Mouse (Mus musculus) embryonic facial prominence, embryonic 10.5 days (tissue): ENCODE results near the gene Icos. TPM values are rescaled to one million over a fixed set of nuclear protein-coding genes. Genes with fewer than 3 reads are reported as not detected.

Source experiments
- DNase-seq: peaks from one replicate; pipeline ENCODE4 v3.0.0-alpha.2; 2017; ENCODE audit warnings: low spot score
- H3K27ac ChIP-seq: fragments of 300-500 bp; sonication (generic); replicated peaks from 2 replicates; pipeline ENCODE4 v1.5.1; 2016; ENCODE audit warnings: mild to moderate bottlenecking
- H3K27me3 ChIP-seq: fragments of 300-500 bp; sonication (generic); replicated peaks from 2 replicates; pipeline ENCODE4 v1.6.1; 2016; ENCODE audit warnings: low read depth, mild to moderate bottlenecking; ENCODE audit not compliant: poor library complexity, severe bottlenecking
- H3K36me3 ChIP-seq: fragments of 300-500 bp; sonication (generic); replicated peaks from 2 replicates; pipeline ENCODE4 v1.6.1; 2016; ENCODE audit warnings: mild to moderate bottlenecking, moderate library complexity
- H3K4me1 ChIP-seq: fragments of 300-500 bp; sonication (generic); 2 replicates; pipeline ENCODE4 v1.6.1; 2016
- H3K4me3 ChIP-seq: fragments of 300-500 bp; sonication (generic); 2 replicates; pipeline ENCODE4 v1.5.1; 2016; ENCODE audit warnings: mild to moderate bottlenecking, moderate library complexity
- H3K9me3 ChIP-seq: fragments of 300-500 bp; sonication (generic); 2 replicates; pipeline ENCODE4 v1.6.1; 2016; ENCODE audit warnings: mild to moderate bottlenecking
- WGBS: fragments of 180-500 bp; shearing (Covaris S2); methylation state at CpG from one replicate; pipeline ENCODE4 v1.1.7; 2016; 5-methylcytosine and 5-hydroxymethylcytosine counted together
- polyA plus RNA-seq: library from polyadenylated mRNA; unstranded; fragments of >200 nt; fragmentation: Nextera tagmentation; extraction: Ambion mirVana; gene quantifications from 2 replicates; pipeline ENCODE4 v1.2.1, GENCODE M21; 2016

Gene Icos
- polyA plus RNA-seq, 1 experiment from 2014 or later, result not detected

DNA sequence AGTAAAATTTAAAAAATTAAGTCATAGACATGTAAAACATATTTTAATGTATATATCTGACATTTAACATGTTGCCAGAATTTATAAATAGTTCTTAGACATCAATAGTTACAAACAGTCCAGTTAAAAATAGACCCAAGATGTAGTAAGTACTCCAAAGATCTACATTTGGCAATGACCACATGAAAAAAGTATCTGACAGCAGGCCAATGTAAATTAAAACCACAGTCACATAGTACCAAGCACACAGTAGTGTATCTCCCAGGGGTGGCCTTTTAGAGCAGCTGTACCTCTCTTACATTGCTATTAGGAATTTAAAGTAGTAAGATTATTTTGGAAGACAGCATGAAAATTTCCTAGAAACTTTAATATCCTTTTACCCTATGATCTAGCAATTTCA is 29.8 kb downstream of the Icos start:
- Histone ChIP-seq H3K4me3 (no peak overlapping the region), H3K9me3 (no peaks in the 10 kb centered on the region), H3K4me1 (no peaks in the 10 kb centered on the region), H3K27ac (no peak overlapping the region), H3K27me3 (no peaks in the 10 kb centered on the region), H3K36me3 (no peaks in the 10 kb centered on the region)
- DNase-seq, result no peak

- Histone ChIP-seq H3K27ac (no peak overlapping the region), H3K4me1 (no peaks in the 10 kb centered on the region), H3K4me3 (no peak overlapping the region), H3K27me3 (no peaks in the 10 kb centered on the region), H3K36me3 (no peaks in the 10 kb centered on the region), H3K9me3 (no peaks in the 10 kb centered on the region)
- WGBS, result 67% methylated on average over 1 of the region's 1 CpGs
- DNase-seq, result peak; percentile 11
These were observed 38.9 kb downstream of the Icos start for GRCm38 (mm10) chr1:61016578-61017118.

- H3K27ac ChIP-seq, result no peak overlapping the region
- no peaks in the 10 kb centered on the region for H3K4me1 ChIP-seq
- H3K36me3 ChIP-seq, result no peaks in the 10 kb centered on the region
- H3K4me3 ChIP-seq, result no peak overlapping the region
- no peaks in the 10 kb centered on the region for H3K9me3 ChIP-seq
- DNase-seq, result no peak
- WGBS, result 87% methylated on average over 5 of the region's 5 CpGs
- no peaks in the 10 kb centered on the region for H3K27me3 ChIP-seq
These were observed 49.0 kb downstream of the Icos start for GRCm38 (mm10) chr1:61026712-61027111.

- WGBS, result 91% methylated on average over 3 of the region's 3 CpGs
- DNase-seq, result no peak
- no peaks in the 10 kb centered on the region for H3K36me3 ChIP-seq
- H3K27ac ChIP-seq, result no peak overlapping the region
- H3K27me3 ChIP-seq, result no peaks in the 10 kb centered on the region
- H3K4me1 ChIP-seq, result no peaks in the 10 kb centered on the region
- H3K4me3 ChIP-seq, result no peak overlapping the region
- H3K9me3 ChIP-seq, result no peaks in the 10 kb centered on the region
These were observed 49.8 kb downstream of the Icos start for GRCm38 (mm10) chr1:61027519-61027918.

- H3K9me3 ChIP-seq, result no peaks in the 10 kb centered on the region
- H3K4me3 ChIP-seq, result no peak overlapping the region
- no peak for DNase-seq
- H3K36me3 ChIP-seq, result no peaks in the 10 kb centered on the region
- 44% methylated on average over 1 of the region's 1 CpGs for WGBS
- no peaks in the 10 kb centered on the region for H3K27me3 ChIP-seq
- no peak overlapping the region for H3K27ac ChIP-seq
- H3K4me1 ChIP-seq, result no peaks in the 10 kb centered on the region
These were observed 52.2 kb downstream of the Icos start for GRCm38 (mm10) chr1:61029919-61030318.

- H3K36me3 ChIP-seq, result no peaks in the 10 kb centered on the region
- H3K27me3 ChIP-seq, result no peaks in the 10 kb centered on the region
- H3K27ac ChIP-seq, result no peak overlapping the region
- no peak for DNase-seq
- no peaks in the 10 kb centered on the region for H3K4me1 ChIP-seq
- H3K4me3 ChIP-seq, result no peak overlapping the region
- no peaks in the 10 kb centered on the region for H3K9me3 ChIP-seq
These were observed 52.8 kb downstream of the Icos start for GRCm38 (mm10) chr1:61030532-61030931.

DNA sequence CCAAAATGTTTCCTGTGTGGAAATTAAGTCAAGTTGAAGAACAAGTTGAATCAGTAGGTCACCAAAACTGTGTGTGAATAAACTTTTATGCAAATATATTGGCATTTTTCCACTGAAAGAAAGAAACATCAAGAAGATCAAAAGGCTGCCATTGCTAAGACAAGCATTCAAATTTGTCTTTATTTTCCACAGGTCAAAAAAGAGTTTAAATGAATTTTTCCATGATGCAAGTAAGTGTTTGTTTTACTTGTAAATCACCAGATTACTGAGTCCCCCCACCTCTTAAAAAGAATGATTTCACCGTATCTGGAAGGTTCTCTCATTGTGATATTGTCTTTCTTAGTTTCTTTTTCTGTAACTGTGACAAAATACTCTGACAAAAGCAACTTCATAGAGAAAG is 57.5 kb downstream of the Icos start:
- 84% methylated on average over 1 of the region's 1 CpGs for WGBS
- no peak for DNase-seq
- Histone ChIP-seq H3K36me3 (no peaks in the 10 kb centered on the region), H3K9me3 (no peaks in the 10 kb centered on the region), H3K27me3 (no peaks in the 10 kb centered on the region), H3K4me1 (no peaks in the 10 kb centered on the region), H3K27ac (no peak overlapping the region), H3K4me3 (no peak overlapping the region)

DNA sequence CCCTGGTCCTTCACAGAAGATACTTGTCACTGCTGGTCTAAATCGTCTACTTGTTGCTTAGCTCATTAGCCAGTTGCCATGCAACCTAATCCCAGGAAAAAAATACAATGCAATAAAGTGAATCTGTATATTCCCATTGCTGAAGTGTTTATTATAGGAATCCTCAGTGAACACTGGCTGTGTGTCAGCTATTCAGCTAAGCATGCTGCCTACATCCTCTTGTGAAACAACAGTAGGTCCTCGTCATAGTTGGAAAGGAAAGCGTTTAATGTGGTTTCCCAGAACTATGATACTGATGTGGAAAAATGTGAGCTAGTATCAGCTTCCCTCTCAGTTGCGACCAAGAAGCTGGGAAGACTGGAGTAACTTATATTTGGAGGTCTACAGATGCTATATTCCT is 60.5 kb downstream of the Icos start:
- H3K27me3 ChIP-seq, result no peaks in the 10 kb centered on the region
- WGBS, result 87% methylated on average over 4 of the region's 4 CpGs
- no peaks in the 10 kb centered on the region for H3K4me1 ChIP-seq
- DNase-seq, result no peak
- no peaks in the 10 kb centered on the region for H3K9me3 ChIP-seq
- H3K36me3 ChIP-seq, result no peaks in the 10 kb centered on the region
- H3K27ac ChIP-seq, result no peak overlapping the region
- H3K4me3 ChIP-seq, result no peak overlapping the region

DNA sequence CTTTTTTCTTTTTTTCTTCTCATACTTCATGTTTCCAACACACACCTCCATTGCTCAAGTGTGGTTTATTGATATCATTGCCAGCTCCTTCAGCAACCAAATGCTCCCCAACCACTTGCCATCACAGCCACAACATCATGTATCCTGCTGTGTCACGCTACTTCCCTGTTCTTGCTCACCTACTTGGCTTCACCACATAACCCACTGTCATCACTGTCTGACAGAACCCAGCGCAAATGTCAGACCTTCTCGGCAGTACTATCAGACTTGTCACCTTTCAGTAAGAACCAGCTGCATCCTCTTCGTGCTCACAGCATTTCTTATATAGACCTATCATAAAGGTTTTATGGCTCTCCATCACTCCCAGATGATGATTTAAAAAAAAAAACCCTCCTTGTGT is 61.6 kb downstream of the Icos start:
- WGBS, result 87% methylated on average over 4 of the region's 4 CpGs
- DNase-seq, result no peak
- H3K9me3 ChIP-seq, result no peaks in the 10 kb centered on the region
- H3K27me3 ChIP-seq, result no peaks in the 10 kb centered on the region
- no peak overlapping the region for H3K4me3 ChIP-seq
- H3K4me1 ChIP-seq, result no peaks in the 10 kb centered on the region
- no peaks in the 10 kb centered on the region for H3K36me3 ChIP-seq
- no peak overlapping the region for H3K27ac ChIP-seq

GRCm38 (mm10) chr1:61040401-61040800 is 62.7 kb downstream of the Icos start:
- no peak for DNase-seq
- WGBS, result 87% methylated on average over 4 of the region's 4 CpGs

DNA sequence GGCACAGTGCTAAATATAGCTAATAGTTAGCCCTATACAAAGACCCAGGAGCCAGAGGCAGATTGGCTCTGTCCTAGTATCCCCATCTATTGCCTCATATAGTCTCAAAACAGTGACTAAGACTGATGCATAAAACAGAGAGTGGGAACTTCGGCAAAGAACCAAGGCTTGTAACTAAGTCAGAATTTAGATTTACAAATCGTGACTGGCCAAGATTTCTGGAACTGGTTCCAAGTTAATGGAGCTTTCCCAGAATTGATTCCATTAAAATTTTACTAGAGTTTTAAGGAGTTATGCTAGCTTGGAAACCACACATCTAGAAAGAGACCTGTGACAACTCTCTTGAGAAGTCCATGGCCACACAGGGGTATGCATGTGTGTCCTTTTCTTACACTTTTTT is 65.1 kb downstream of the Icos start:
- Histone ChIP-seq H3K27ac (no peak overlapping the region), H3K4me1 (no peaks in the 10 kb centered on the region), H3K4me3 (no peak overlapping the region), H3K36me3 (no peaks in the 10 kb centered on the region), H3K27me3 (no peaks in the 10 kb centered on the region), H3K9me3 (no peaks in the 10 kb centered on the region)
- WGBS, result 94% methylated on average over 2 of the region's 2 CpGs
- no peak for DNase-seq

More at GRCm38 (mm10) chr1:61040401-61040800, 62.7 kb downstream of the Icos start:
- Histone ChIP-seq H3K9me3 (no peaks in the 10 kb centered on the region), H3K27ac (no peak overlapping the region), H3K27me3 (no peaks in the 10 kb centered on the region), H3K4me1 (no peaks in the 10 kb centered on the region), H3K4me3 (no peak overlapping the region), H3K36me3 (no peaks in the 10 kb centered on the region)

DNA sequence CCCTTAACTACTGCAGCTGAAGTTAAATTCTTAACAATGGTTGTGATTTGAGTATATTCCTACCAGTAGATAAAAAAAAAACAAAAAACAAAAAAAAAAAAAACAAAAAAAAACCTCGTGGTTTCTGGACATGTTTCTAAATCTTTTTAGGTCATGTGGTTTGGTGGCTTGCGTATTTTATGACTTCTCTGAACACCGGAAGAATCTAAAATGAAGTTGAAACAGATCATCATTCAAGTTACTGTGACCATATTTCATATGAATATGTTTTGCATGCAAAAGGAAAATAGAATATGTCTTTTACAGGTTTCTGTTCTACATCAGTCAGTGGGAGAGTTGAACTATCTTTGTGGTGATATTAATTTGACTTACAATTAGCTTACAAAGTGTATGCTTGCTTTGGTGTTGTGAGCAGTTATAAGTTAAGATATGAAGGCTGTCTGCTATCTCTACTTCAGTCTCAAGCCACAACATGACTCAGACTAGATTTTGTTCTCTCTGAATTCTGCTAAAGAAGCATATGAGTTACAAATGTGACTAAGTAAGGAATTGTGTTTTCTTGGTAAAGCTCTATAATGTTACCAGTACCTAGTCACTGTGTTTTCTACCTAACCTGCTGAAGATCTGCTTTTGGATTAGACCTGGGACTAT is 68.5 kb downstream of the Icos start:
- H3K27ac ChIP-seq, result no peak overlapping the region
- no peak overlapping the region for H3K4me3 ChIP-seq
- H3K9me3 ChIP-seq, result no peaks in the 10 kb centered on the region
- H3K36me3 ChIP-seq, result no peaks in the 10 kb centered on the region
- no peaks in the 10 kb centered on the region for H3K27me3 ChIP-seq
- WGBS, result 89% methylated on average over 3 of the region's 3 CpGs
- no peak for DNase-seq
- no peaks in the 10 kb centered on the region for H3K4me1 ChIP-seq

- WGBS, result 90% methylated on average over 3 of the region's 3 CpGs
- DNase-seq, result no peak
- no peak overlapping the region for H3K4me3 ChIP-seq
- H3K9me3 ChIP-seq, result no peaks in the 10 kb centered on the region
- no peak overlapping the region for H3K27ac ChIP-seq
- no peaks in the 10 kb centered on the region for H3K27me3 ChIP-seq
- no peaks in the 10 kb centered on the region for H3K36me3 ChIP-seq
- no peaks in the 10 kb centered on the region for H3K4me1 ChIP-seq
These were observed 69.6 kb downstream of the Icos start for GRCm38 (mm10) chr1:61047336-61047735.
